ENCODE assay signal across 43 mouse cellular contexts in genomic region chr1:155703191-155703680, GRCm38 (mm10). TPM values are rescaled to one million over a fixed set of nuclear protein-coding genes. Genes with fewer than 3 reads are reported as not detected.
"Had no signal": no experiment of that assay in that cellular context is flagged by ENCODE, and none has a peak within 500 bp of the region (broad histone marks: within the 10 kb centered on the region; RNA-seq: fewer than 3 reads in every experiment).

No protein-coding gene starts in this region.

- H3K9me3 ChIP-seq: heart, embryonic 10.5 days; heart, embryonic 12.5 days; heart, embryonic 13.5 days; heart, embryonic 15.5 days; hindbrain, embryonic 10.5 days; hindbrain, embryonic 12.5 days; hindbrain, embryonic 13.5 days; hindbrain, embryonic 15.5 days; intestine, embryonic 15.5 days; kidney, embryonic 15.5 days had no signal

- H3K9ac ChIP-seq: heart, embryonic 12.5 days; heart, embryonic 13.5 days; heart, embryonic 15.5 days; hindbrain, embryonic 12.5 days; hindbrain, embryonic 13.5 days; hindbrain, embryonic 14.5 days; hindbrain, embryonic 15.5 days; intestine, embryonic 15.5 days; kidney, embryonic 15.5 days had no signal

- H3K4me3 ChIP-seq: heart, embryonic 10.5 days; heart, embryonic 12.5 days; heart, embryonic 13.5 days; heart, embryonic 15.5 days; hindbrain, embryonic 10.5 days; hindbrain, embryonic 12.5 days; hindbrain, embryonic 13.5 days; hindbrain, embryonic 15.5 days; intestine, embryonic 15.5 days; kidney, embryonic 15.5 days; layer of hippocampus, adult 2 months; left cerebral cortex, adult 2 months had no signal

- H3K4me1 ChIP-seq: heart, embryonic 15.5 days had no signal

- H3K4me2 ChIP-seq: heart, embryonic 11.5 days; heart, embryonic 12.5 days; heart, embryonic 13.5 days; heart, embryonic 15.5 days; hindbrain, embryonic 12.5 days; hindbrain, embryonic 13.5 days; hindbrain, embryonic 14.5 days; hindbrain, embryonic 15.5 days; intestine, embryonic 15.5 days; kidney, embryonic 15.5 days had no signal

- H3K27ac ChIP-seq: heart, embryonic 10.5 days; heart, embryonic 13.5 days; heart, embryonic 15.5 days; hindbrain, embryonic 10.5 days; hindbrain, embryonic 12.5 days; hindbrain, embryonic 13.5 days; hindbrain, embryonic 14.5 days; hindbrain, embryonic 15.5 days; hindbrain, postnatal 0 days; intestine, embryonic 15.5 days; kidney, embryonic 15.5 days; kidney, postnatal 0 days; layer of hippocampus, adult 2 months; left cerebral cortex, adult 2 months had no signal

- H3K27me3 ChIP-seq: heart, embryonic 13.5 days; heart, embryonic 15.5 days; hindbrain, embryonic 15.5 days; intestine, embryonic 15.5 days; kidney, embryonic 15.5 days had no signal

- DNase-seq: heart, postnatal 10 days; heart, postnatal 36 days; heart, postnatal 4 days; kidney, adult 11 months; kidney, adult 18-20 months; kidney, adult 2 months; kidney, adult 8-10 months; kidney, adult 9 months; kidney, postnatal 10 days; kidney, postnatal 14 days; kidney, postnatal 25 days; kidney, postnatal 36 days; kidney, postnatal 4 days; layer of hippocampus, adult 9-11 months; layer of hippocampus, postnatal 36 days had no signal

- ATAC-seq: inflammation-experienced regulatory T-cells, adult 6 months; intestine, embryonic 15.5 days; intestine, embryonic 16.5 days had no signal

- H3K36me3 ChIP-seq: heart, embryonic 10.5 days; heart, embryonic 12.5 days; heart, embryonic 13.5 days; heart, embryonic 15.5 days; hindbrain, embryonic 10.5 days; hindbrain, embryonic 12.5 days; hindbrain, embryonic 13.5 days; hindbrain, embryonic 15.5 days; intestine, embryonic 15.5 days; kidney, embryonic 15.5 days had no signal

RNA-seq across cellular contexts. Expression of gene Lhx4, which starts 48.2 kb away (rescaled TPM):
- total RNA-seq: heart, postnatal 10 days; heart, postnatal 25 days; heart, postnatal 36 days; heart, postnatal 4 days; hematopoietic stem cell, adult 5-6 weeks; layer of hippocampus, adult 18-20 months; layer of hippocampus, adult 2 months; layer of hippocampus, postnatal 10 days; layer of hippocampus, postnatal 14 days; layer of hippocampus, postnatal 36 days; left cerebral cortex, adult 18-20 months; left cerebral cortex, adult 2 months had no signal
- polyA plus RNA-seq: heart, embryonic 10.5 days; heart, embryonic 11.5 days; heart, embryonic 12.5 days; heart, embryonic 13.5 days; heart, embryonic 15.5 days; heart, embryonic 16.5 days; heart, postnatal 0 days; inflammation-experienced regulatory T-cells, adult 6 months; intestine, embryonic 15.5 days; kidney, adult 2 months; kidney, embryonic 15.5 days; kidney, embryonic 16.5 days; kidney, postnatal 0 days; large intestine, adult 2 months had no signal
